Mouse (Mus musculus): ENCODE measurements around the gene Mfn1.

The Mfn1 gene

GRCm38 (mm10) chr3:32622106-32622505 is 92.8 kb downstream of the Mfn1 start:
- Histone ChIP-seq H3K9me3 (ENCODE audit: low read length) (no peaks in the 10 kb centered on the region), H3K4me1 (replicated peaks; ENCODE audit: low read depth, low read length) (peaks cover 12% of the 10 kb centered on the region), H3K27me3 (ENCODE audit: insufficient read depth, low read length) (peaks cover 11% of the 10 kb centered on the region), H3K4me3 (replicated peaks; ENCODE audit: low read length) (no peak overlapping the region), H3K36me3 (ENCODE audit: insufficient read depth, low read length) (peaks cover 5% of the 10 kb centered on the region; the same call in 1 of the 2 replicates)
- TF ChIP-seq POU5F1 (IDR thresholded peaks at IDR 0.05; ENCODE audit: borderline replicate concordance, low read length) (no peak), NANOG (IDR thresholded peaks at IDR 0.05; ENCODE audit: borderline replicate concordance, low read length) (no peak), CTCF (conservative IDR thresholded peaks at IDR 0.05; ENCODE audit: low read length) (no peak)

- H3K4me3 ChIP-seq (replicated peaks; ENCODE audit: low read length): no peak overlapping the region
- no peaks in the 10 kb centered on the region for H3K9me3 ChIP-seq (ENCODE audit: low read length)
- TF ChIP-seq CTCF (conservative IDR thresholded peaks at IDR 0.05; ENCODE audit: low read length) (no peak), POU5F1 (IDR thresholded peaks at IDR 0.05; ENCODE audit: borderline replicate concordance, low read length) (no peak), NANOG (IDR thresholded peaks at IDR 0.05; ENCODE audit: borderline replicate concordance, low read length) (no peak)
- H3K36me3 ChIP-seq (ENCODE audit: insufficient read depth, low read length): no peaks in the 10 kb centered on the region
- peaks cover 26% of the 10 kb centered on the region for H3K4me1 ChIP-seq (replicated peaks; ENCODE audit: low read depth, low read length)
- no peaks in the 10 kb centered on the region for H3K27me3 ChIP-seq (ENCODE audit: insufficient read depth, low read length)
Observed at GRCm38 (mm10) chr3:32628141-32628540, 98.9 kb downstream of the Mfn1 start.

Data from E14TG2a.4 (cell line).